In genomic region chr11:98960313-98960906, GRCm38 (mm10) we compare ENCODE assay signal across 8 mouse cellular contexts. TPM values are rescaled to one million over a fixed set of nuclear protein-coding genes. Genes with fewer than 3 reads are reported as not detected.
A peak's percentile ranks its signal among the peaks of the same experiment; 100 is the strongest.
DNase-seq lines count a peak whose midpoint lies in the region; ATAC-seq and TF ChIP-seq lines count a peak whose summit lies in the region.

No protein-coding gene starts in this region.

- peak overlapping the region; percentile 61 for H3K27ac ChIP-seq in embryonic facial prominence, embryonic 12.5 days
- H3K27ac ChIP-seq in heart, postnatal 0 days (ENCODE audit: low read depth), result peak overlapping the region; percentile 81

- ATAC-seq in embryonic facial prominence, embryonic 12.5 days (ENCODE audit: insufficient number of reproducible peaks, insufficient read depth, low FRiP score, low TSS enrichment), result 0 out of 2 replicates have a peak, but pooled peaks have one; percentile 20
- peak; percentile 15; the same call in 1 of the 2 replicates for ATAC-seq in heart, postnatal 0 days (ENCODE audit: insufficient read depth, low read depth)

- H3K27me3 ChIP-seq in embryonic facial prominence, embryonic 12.5 days, result no peaks in the 10 kb centered on the region
- H3K27me3 ChIP-seq in heart, postnatal 0 days (ENCODE audit: control insufficient read depth, insufficient read depth, low read length), result no peaks in the 10 kb centered on the region
- peaks cover 91% of the 10 kb centered on the region for H3K27me3 ChIP-seq in megakaryocyte, embryonic 14.5 days (replicated peaks)

- peak; percentile 83 for DNase-seq in urinary bladder, postnatal 14 days (ENCODE audit: low spot score)
- DNase-seq in urinary bladder, postnatal 10 days (ENCODE audit: low spot score), result no peak
- no peak for DNase-seq in heart, postnatal 0 days (ENCODE audit: low spot score)
- DNase-seq in kidney, postnatal 36 days, result peak; percentile 72 to 86
- peak; percentile 91 for DNase-seq in testis, postnatal 10 days (ENCODE audit: low spot score)
- no peak for DNase-seq in left cerebral cortex, adult 11 months (ENCODE audit: low spot score)

- H3K4me3 ChIP-seq in embryonic facial prominence, embryonic 12.5 days, result peak overlapping the region; percentile 57
- peak overlapping the region; percentile 59 for H3K4me3 ChIP-seq in heart, postnatal 0 days (ENCODE audit: low read depth, low read length)
- peak overlapping the region; percentile 93 for H3K4me3 ChIP-seq in megakaryocyte, embryonic 14.5 days (replicated peaks)

- no peak for TF ChIP-seq CTCF in heart, postnatal 0 days (IDR thresholded peaks at IDR 0.05; ENCODE audit: low read depth)

- H3K4me2 ChIP-seq in embryonic facial prominence, embryonic 12.5 days (replicated peaks), result peak overlapping the region; percentile 99
- H3K4me2 ChIP-seq in heart, postnatal 0 days (ENCODE audit: low read depth, low read length), result peak overlapping the region; percentile 84

- WGBS in embryonic facial prominence, embryonic 12.5 days, result under 1% methylated on average over 52 of the region's 53 CpGs
- 3% methylated on average over 43 of the region's 53 CpGs for WGBS in heart, postnatal 0 days

- H3K9me3 ChIP-seq in embryonic facial prominence, embryonic 12.5 days, result no peaks in the 10 kb centered on the region
- no peaks in the 10 kb centered on the region for H3K9me3 ChIP-seq in heart, postnatal 0 days (replicated peaks; ENCODE audit: control insufficient read depth, low read length)
- no peaks in the 10 kb centered on the region for H3K9me3 ChIP-seq in megakaryocyte, embryonic 14.5 days

- peak overlapping the region; percentile 80 for H3K9ac ChIP-seq in embryonic facial prominence, embryonic 12.5 days
- H3K9ac ChIP-seq in heart, postnatal 0 days (replicated peaks; ENCODE audit: low read depth, low read length), result peak overlapping the region; percentile 64

- no peak for TF ChIP-seq EP300 in heart, postnatal 0 days (IDR thresholded peaks at IDR 0.05; ENCODE audit: low read depth)

- peaks cover 73% of the 10 kb centered on the region for H3K4me1 ChIP-seq in embryonic facial prominence, embryonic 12.5 days
- H3K4me1 ChIP-seq in heart, postnatal 0 days (ENCODE audit: control insufficient read depth, insufficient read depth), result peaks cover 53% of the 10 kb centered on the region
- peaks cover 52% of the 10 kb centered on the region for H3K4me1 ChIP-seq in megakaryocyte, embryonic 14.5 days

- H3K36me3 ChIP-seq in embryonic facial prominence, embryonic 12.5 days, result peaks cover 19% of the 10 kb centered on the region
- peaks cover 6% of the 10 kb centered on the region; the same call in 1 of the 2 replicates for H3K36me3 ChIP-seq in heart, postnatal 0 days (replicated peaks; ENCODE audit: control insufficient read depth, insufficient read depth, low read length)
- no peaks in the 10 kb centered on the region for H3K36me3 ChIP-seq in megakaryocyte, embryonic 14.5 days (replicated peaks; ENCODE audit: low read length)

RNA-seq across cellular contexts. Expression of gene Gjd3, which starts 22.4 kb away (rescaled TPM):
- 0.73 and 1.4 TPM in 2 replicates for polyA plus RNA-seq in embryonic facial prominence, embryonic 12.5 days (2016; fragmentation: Nextera tagmentation; extraction: Ambion mirVana)
- total RNA-seq in heart, postnatal 0 days (2014; rRNA removed; ENCODE audit: low replicate concordance), result 4.2 and 14.7 TPM in 2 replicates
- 5.8 and 6.3 TPM in 2 replicates for polyA plus RNA-seq in heart, postnatal 0 days (2015; fragmentation: Nextera tagmentation; extraction: Ambion mirVana)
- polyA plus RNA-seq in megakaryocyte, embryonic 14.5 days (2012; ENCODE audit: insufficient read depth, low replicate concordance), result not detected in 2 replicates

RNA-seq across cellular contexts. Expression of gene Rara, which starts 32.8 kb away (rescaled TPM):
- 48.8 and 49.2 TPM in 2 replicates for polyA plus RNA-seq in embryonic facial prominence, embryonic 12.5 days (2016; fragmentation: Nextera tagmentation; extraction: Ambion mirVana)
- 24.0 and 36.2 TPM in 2 replicates for total RNA-seq in heart, postnatal 0 days (2014; rRNA removed; ENCODE audit: low replicate concordance)
- 14.7 and 15.8 TPM in 2 replicates for polyA plus RNA-seq in heart, postnatal 0 days (2015; fragmentation: Nextera tagmentation; extraction: Ambion mirVana)
- 11.8 and 25.3 TPM in 2 replicates for polyA plus RNA-seq in megakaryocyte, embryonic 14.5 days (2012; ENCODE audit: insufficient read depth, low replicate concordance)

RNA-seq across cellular contexts. Expression of gene Cdc6, which starts 52.8 kb away (rescaled TPM):
- polyA plus RNA-seq in embryonic facial prominence, embryonic 12.5 days (2016; fragmentation: Nextera tagmentation; extraction: Ambion mirVana), result 33.1 and 34.7 TPM in 2 replicates
- 1.4 and 2.2 TPM in 2 replicates for total RNA-seq in heart, postnatal 0 days (2014; rRNA removed; ENCODE audit: low replicate concordance)
- 4.2 and 4.5 TPM in 2 replicates for polyA plus RNA-seq in heart, postnatal 0 days (2015; fragmentation: Nextera tagmentation; extraction: Ambion mirVana)
- 0.44 TPM in 1 of 2 replicates, not detected in the other for polyA plus RNA-seq in megakaryocyte, embryonic 14.5 days (2012; ENCODE audit: insufficient read depth, low replicate concordance)

Comparison
In these comparisons a context has a peak if more than half of its experiments do, and no peak if none do; other contexts are left out.
1. DNase-seq: peak in urinary bladder, postnatal 14 days (single experiment), kidney, postnatal 36 days (2 of 2) and testis, postnatal 10 days (single experiment); none in urinary bladder, postnatal 10 days (single experiment), heart, postnatal 0 days (single experiment) and left cerebral cortex, adult 11 months (single experiment).
2. Peak in every context shown above with its lines, with median percentiles within 50 percentile points of each other: H3K4me3 ChIP-seq.